Mouse (Mus musculus): ENCODE measurements around the gene Tmem217.

DNA sequence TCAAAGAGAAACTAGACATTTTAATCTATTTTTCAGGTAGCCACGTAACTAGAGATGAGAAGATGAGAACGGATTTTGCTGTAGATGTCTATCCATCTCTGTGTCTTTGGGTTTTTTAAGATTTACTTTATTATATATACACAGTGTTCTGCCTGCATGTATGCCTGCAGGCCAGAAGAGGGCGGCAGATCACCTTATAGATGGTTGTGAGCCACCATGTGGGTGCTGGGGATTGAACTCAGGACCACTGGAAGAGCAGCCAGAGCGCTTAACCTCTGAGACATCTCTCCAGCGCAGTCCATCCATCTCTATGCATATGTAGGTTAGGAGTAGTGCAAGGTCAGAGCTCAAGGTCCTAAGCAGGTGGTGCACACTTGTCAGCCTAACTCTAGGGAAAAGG is 48.5 kb downstream of the Tmem217 start:
- no peak for TF ChIP-seq ZC3H11A (IDR thresholded peaks at IDR 0.05; ENCODE audit: borderline replicate concordance, low read depth, low read length)
- no peak for TF ChIP-seq MAFK (IDR thresholded peaks at IDR 0.05; ENCODE audit: insufficient read depth, low read depth, low read length)
